Mouse (Mus musculus): ENCODE measurements around the gene Capn11.

Capn11 gene

DNA sequence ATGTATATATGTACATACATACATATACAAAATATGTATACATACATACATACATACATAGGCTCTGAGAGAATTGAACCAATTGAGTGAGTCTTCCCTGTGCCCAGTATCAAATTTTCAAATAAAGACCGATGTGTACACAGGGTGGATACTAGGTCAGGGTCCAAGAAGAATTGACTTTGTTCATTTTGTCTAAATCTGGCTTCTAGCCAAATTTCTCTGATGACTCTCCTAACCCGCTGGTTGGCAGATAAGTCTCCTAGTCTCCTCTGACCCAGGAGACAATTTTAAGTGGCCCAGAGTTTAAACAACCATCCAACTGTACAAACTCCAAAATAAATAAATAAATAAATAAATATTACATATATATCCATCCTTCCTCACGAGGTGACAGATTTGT lies 60.2 kb downstream of the Capn11 start:
- no peak for DNase-seq (ENCODE audit: low spot score)

GRCm38 (mm10) chr17:45598376-45598775 lies 60.7 kb downstream of the Capn11 start:
- no peak for DNase-seq (ENCODE audit: low spot score)

DNA sequence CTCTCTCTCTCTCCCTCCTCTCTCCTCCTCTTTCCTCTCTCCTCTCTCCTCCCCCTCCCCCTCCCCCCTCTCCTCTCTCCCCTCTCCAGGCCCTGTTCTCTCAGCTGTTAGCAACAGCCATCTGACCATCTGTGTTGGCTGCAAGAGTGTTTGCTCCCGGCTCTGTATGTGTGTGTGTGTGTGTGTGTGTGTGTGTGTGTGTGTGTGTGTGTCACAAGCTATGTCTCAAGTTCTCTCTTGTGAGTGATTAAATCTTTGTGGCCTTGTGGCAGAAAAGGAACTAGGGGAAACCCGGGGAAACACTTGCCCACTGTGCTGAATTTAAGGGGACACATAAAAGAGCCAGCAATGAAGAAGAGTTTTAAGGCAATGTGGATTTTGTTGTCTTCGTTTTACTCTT lies 61.3 kb downstream of the Capn11 start:
- DNase-seq (ENCODE audit: low spot score): no peak

- peak; percentile 49 for DNase-seq (ENCODE audit: low spot score)
Observed at GRCm38 (mm10) chr17:45596631-45597396, 62.3 kb downstream of the Capn11 start.

DNA sequence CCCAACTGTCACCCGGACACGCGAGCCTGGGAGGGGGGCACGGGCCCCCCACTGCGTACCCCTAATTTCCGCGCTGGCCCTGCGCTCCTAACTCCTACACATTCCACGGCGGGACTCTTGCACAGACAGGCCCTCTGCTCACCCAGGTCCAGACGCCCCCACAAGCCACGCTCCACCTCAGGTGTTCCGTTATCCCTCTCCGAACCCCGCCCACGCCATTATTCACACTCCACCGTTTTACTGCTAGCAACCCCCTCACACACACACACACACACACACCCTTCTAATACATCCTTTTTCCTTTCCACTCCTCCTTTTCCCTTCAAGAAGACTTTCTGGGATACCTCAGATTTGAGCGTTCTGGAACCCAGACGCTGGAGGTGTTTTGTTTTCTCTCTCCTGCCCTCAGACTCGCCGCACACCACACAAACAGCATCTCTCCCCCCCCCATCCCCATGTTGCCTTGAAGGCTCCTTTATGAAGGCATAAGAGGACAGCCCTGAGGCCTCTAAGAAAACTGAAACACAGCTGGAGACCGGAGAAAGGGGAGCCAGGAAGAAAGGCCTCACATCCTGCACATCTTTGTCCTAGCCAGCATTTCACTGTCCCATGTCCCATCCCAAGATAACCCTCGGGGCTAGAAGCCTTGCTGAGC lies 63.3 kb downstream of the Capn11 start:
- DNase-seq (ENCODE audit: low spot score): no peak

- DNase-seq (ENCODE audit: low spot score): peak; percentile 71
Observed at GRCm38 (mm10) chr17:45594881-45595735, 64.0 kb downstream of the Capn11 start.

DNA sequence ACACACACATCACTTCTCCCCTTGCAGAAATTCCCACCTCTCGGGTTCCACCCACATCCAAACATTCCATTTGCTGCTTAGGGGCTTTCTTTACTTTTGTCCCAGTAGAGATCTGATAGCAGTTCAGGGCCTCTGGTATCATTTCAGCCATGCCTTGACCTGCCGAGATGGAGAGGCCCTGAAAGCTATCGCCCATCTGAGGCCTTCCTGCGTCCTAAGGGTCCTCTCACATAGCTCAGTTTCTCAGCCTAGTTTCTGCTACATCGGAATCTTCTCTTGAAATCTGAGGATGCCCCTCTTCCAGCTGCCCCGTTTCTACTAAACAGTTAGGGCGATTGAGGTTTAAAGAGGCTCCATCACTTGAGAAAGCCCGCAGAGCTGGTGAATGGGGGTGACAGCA lies 64.9 kb downstream of the Capn11 start:
- no peak for DNase-seq (ENCODE audit: low spot score)

GRCm38 (mm10) chr17:45593479-45593878 lies 65.6 kb downstream of the Capn11 start:
- DNase-seq (ENCODE audit: low spot score): no peak

- no peak for DNase-seq (ENCODE audit: low spot score)
Observed at GRCm38 (mm10) chr17:45592606-45593431, 66.3 kb downstream of the Capn11 start.

GRCm38 (mm10) chr17:45591701-45592605 lies 67.2 kb downstream of the Capn11 start:
- DNase-seq (ENCODE audit: low spot score): no peak

GRCm38 (mm10) chr17:45590410-45590809 lies 68.7 kb downstream of the Capn11 start:
- DNase-seq (ENCODE audit: low spot score): no peak

DNA sequence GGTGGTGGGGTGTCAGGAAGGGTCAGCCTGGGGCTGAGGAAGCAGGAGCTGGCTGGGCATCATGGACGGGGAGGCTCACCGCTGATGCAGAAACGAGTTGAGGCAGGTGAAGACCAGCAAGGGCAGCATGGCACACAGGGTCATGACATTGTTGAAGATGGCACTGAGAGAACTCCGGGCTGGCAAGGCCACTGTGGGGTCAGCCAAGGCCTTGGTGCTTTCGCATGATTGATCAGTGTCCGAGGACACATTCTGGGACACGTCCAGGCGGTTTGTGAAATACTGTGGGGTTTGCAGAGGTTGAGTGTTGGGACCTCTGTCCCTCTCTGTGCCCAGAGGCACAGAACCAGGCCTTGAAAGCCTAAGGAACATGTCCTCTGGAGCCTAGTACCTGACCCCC lies 69.3 kb downstream of the Capn11 start:
- DNase-seq (ENCODE audit: low spot score): no peak

GRCm38 (mm10) chr17:45589236-45589635 lies 69.9 kb downstream of the Capn11 start:
- no peak for DNase-seq (ENCODE audit: low spot score)

DNA sequence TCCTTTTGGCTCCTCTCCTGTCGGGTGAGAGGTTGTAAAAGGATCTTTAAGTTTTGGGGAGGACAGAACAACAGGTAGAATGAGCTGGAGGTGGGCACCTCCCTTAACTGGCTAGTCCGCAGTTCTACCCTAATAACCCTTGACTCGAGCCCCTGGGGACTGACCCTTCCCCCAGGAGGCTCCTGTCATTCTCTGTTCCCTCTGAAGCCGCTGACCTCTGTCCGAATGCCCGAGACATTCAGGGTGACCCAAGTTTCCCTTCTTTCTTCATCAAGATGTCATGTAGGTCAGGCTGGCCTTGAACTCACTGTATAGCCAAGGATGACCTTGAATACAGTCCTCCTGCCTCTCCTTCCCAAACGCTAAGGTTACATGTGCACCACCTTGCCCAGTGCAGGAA lies 70.8 kb downstream of the Capn11 start:
- DNase-seq (ENCODE audit: low spot score): no peak

DNA sequence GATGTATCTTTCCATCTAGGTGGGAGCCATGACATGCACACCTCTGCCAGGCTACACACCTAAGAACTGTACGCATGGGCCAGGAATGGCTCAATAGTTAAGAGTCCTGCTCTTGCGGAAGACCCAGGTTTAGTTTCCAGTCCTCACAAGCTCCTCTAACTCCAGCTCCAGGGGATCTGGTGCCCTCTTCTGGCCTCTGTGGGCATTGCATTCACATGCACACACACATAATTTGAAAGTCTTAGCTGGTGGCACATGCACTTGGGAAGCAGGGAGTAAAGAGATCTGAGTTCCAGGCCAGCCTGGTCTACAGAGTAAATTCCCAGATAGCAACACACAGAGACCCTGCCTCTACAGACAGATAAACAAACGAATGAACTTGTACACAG lies 72.7 kb downstream of the Capn11 start:
- no peak for DNase-seq (ENCODE audit: low spot score)

DNA sequence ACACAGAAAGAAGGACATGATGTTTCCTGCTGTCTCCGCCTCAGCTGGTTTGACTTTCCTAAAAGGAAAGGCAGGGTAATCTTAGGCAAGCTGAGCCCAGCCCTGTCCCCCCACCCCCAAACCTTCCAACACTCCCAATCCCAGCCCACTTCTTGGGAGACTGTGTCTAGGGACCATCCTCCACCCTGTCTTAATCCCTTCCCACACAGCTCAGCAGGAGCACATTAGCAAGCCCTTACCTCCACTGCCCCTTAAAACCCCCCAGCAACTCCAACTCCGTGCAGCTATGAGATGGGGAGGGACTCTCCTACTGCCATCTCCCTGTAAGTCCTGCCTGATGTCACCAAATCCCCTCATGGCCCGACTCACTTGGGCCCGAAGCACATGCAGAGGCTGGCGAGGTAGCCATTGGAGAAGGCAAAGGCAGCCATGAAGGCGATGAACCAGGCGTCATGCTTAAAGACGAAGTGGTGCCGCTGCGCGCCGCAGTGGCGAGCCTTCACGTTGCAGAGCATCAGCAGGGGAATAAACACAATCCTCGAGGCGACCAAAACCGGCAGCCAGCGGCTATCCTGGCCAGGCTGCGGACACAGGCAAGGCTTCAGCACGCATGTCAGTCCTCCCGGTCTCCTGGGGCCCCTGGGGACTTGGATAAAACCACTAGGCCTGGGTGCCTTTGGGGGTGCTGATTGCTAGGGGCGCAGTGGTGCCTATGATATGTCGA lies 73.2 kb downstream of the Capn11 start:
- DNase-seq (ENCODE audit: low spot score): no peak

DNA sequence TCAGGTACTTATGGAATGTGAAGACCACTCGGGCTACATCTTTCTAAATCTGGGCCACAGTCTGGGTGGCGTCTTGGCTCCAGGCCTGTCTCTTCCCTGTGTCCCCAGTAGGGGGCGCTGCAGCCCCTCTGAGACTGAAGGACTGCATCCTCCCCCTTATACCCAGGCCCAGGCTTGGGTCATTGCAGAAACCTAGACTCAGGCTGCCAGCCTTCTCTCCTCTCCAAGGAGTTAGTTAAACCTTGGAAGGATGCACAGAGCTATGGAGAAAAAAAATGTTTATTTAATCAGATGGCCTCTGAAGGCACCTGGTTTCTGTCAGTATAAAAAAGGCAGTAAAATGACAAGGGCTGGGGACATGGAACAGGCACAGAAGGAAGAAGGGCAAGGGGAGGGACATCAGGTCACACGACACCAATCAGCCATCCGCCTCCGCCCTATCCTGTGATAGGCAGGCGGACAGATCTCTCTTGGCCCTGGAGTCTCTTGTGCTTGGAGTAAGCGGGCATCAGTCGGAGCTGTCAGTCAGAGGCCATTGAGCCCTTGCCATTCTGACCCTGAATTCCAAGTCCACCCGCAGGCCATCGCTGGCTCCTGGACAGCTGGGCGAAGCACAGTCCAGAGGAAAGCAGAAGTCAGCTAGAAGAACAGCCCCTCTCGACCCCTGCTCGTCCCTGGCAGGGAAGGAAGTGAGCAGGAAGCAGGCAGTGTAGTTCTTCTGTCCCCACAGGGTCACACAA lies 74.0 kb downstream of the Capn11 start:
- peak; percentile 63 for DNase-seq (ENCODE audit: low spot score)

- no peak for DNase-seq (ENCODE audit: low spot score)
Observed at GRCm38 (mm10) chr17:45584096-45584896, 74.8 kb downstream of the Capn11 start.
